Mouse (Mus musculus): ENCODE data around the gene Rgs13. TPM values are rescaled to one million over a fixed set of nuclear protein-coding genes. Genes with fewer than 3 reads are reported as not detected.
"Not testable (repeated sequence)": the region's sequence is repeated elsewhere in the genome, so short reads cannot be mapped to it uniquely, and the experiment has no call there.

The Rgs13 gene
- polyA plus RNA-seq, 1 experiment from 2014 or later: 4.7 TPM

- no peak overlapping the region for H3K4me3 ChIP-seq (ENCODE audit: low read depth, low read length)
- ATAC-seq (ENCODE audit: low FRiP score) (no peak), DNase-seq (ENCODE audit: low spot score, missing footprints) (no peak)
- H3K9me3 ChIP-seq (ENCODE audit: control insufficient read depth, low read length): no peaks in the 10 kb centered on the region
- H3K4me1 ChIP-seq (ENCODE audit: control insufficient read depth, insufficient read depth, low read length): no peaks in the 10 kb centered on the region
- no peaks in the 10 kb centered on the region for H3K27me3 ChIP-seq (ENCODE audit: control insufficient read depth, insufficient read depth, low read length)
- H3K4me2 ChIP-seq: no peak overlapping the region
- no peak overlapping the region for H3K9ac ChIP-seq (ENCODE audit: low read length)
- no peaks in the 10 kb centered on the region for H3K36me3 ChIP-seq (ENCODE audit: control insufficient read depth, insufficient read depth, low read length)
- no peak overlapping the region for H3K27ac ChIP-seq (ENCODE audit: low read depth, low read length)
- 89% methylated on average over 1 of the region's 1 CpGs for WGBS
These were observed 9.4 kb downstream of the Rgs13 start for GRCm38 (mm10) chr1:144167761-144168160.

- H3K27ac ChIP-seq (ENCODE audit: low read depth, low read length): no peak overlapping the region
- 81% methylated on average over 5 of the region's 5 CpGs for WGBS
- no peak for DNase-seq (ENCODE audit: low spot score, missing footprints)
- H3K27me3 ChIP-seq (ENCODE audit: control insufficient read depth, insufficient read depth, low read length): no peaks in the 10 kb centered on the region
- no peaks in the 10 kb centered on the region for H3K36me3 ChIP-seq (ENCODE audit: control insufficient read depth, insufficient read depth, low read length)
- H3K4me3 ChIP-seq (ENCODE audit: low read depth, low read length): no peak overlapping the region
- no peak overlapping the region for H3K4me2 ChIP-seq
- H3K9ac ChIP-seq (ENCODE audit: low read length): no peak overlapping the region
- ATAC-seq (ENCODE audit: low FRiP score): no peak
- no peaks in the 10 kb centered on the region for H3K4me1 ChIP-seq (ENCODE audit: control insufficient read depth, insufficient read depth, low read length)
- no peaks in the 10 kb centered on the region for H3K9me3 ChIP-seq (ENCODE audit: control insufficient read depth, low read length)
These were observed 10.3 kb downstream of the Rgs13 start for GRCm38 (mm10) chr1:144166897-144167296.

GRCm38 (mm10) chr1:144166275-144166674 lies 10.9 kb downstream of the Rgs13 start:
- WGBS: 96% methylated on average over 2 of the region's 2 CpGs
- DNase-seq (ENCODE audit: low spot score, missing footprints): no peak
- Histone ChIP-seq H3K27me3 (ENCODE audit: control insufficient read depth, insufficient read depth, low read length) (no peaks in the 10 kb centered on the region), H3K4me3 (ENCODE audit: low read depth, low read length) (no peak overlapping the region), H3K4me1 (ENCODE audit: control insufficient read depth, insufficient read depth, low read length) (no peaks in the 10 kb centered on the region), H3K9me3 (ENCODE audit: control insufficient read depth, low read length) (no peaks in the 10 kb centered on the region), H3K36me3 (ENCODE audit: control insufficient read depth, insufficient read depth, low read length) (no peaks in the 10 kb centered on the region), H3K27ac (ENCODE audit: low read depth, low read length) (no peak overlapping the region), H3K9ac (ENCODE audit: low read length) (no peak overlapping the region), H3K4me2 (no peak overlapping the region)
- ATAC-seq (ENCODE audit: low FRiP score): no peak

GRCm38 (mm10) chr1:144152526-144152925 lies 24.6 kb downstream of the Rgs13 start:
- no peaks in the 10 kb centered on the region for H3K36me3 ChIP-seq (ENCODE audit: control insufficient read depth, insufficient read depth, low read length)
- H3K4me1 ChIP-seq (ENCODE audit: control insufficient read depth, insufficient read depth, low read length): no peaks in the 10 kb centered on the region
- no peaks in the 10 kb centered on the region for H3K9me3 ChIP-seq (ENCODE audit: control insufficient read depth, low read length)
- no peak overlapping the region for H3K4me3 ChIP-seq (ENCODE audit: low read depth, low read length)
- H3K27ac ChIP-seq (ENCODE audit: low read depth, low read length): no peak overlapping the region
- no peak overlapping the region for H3K4me2 ChIP-seq
- no peaks in the 10 kb centered on the region for H3K27me3 ChIP-seq (ENCODE audit: control insufficient read depth, insufficient read depth, low read length)
- H3K9ac ChIP-seq (ENCODE audit: low read length): no peak overlapping the region
- 74% methylated on average over 1 of the region's 1 CpGs for WGBS
- ATAC-seq (ENCODE audit: low FRiP score) (no peak), DNase-seq (ENCODE audit: low spot score, missing footprints) (no peak)

- H3K27ac ChIP-seq (ENCODE audit: low read depth, low read length): no peak overlapping the region
- no peak for ATAC-seq (ENCODE audit: low FRiP score)
These were observed 25.0 kb downstream of the Rgs13 start for GRCm38 (mm10) chr1:144152184-144152525.

GRCm38 (mm10) chr1:144151401-144152183 lies 25.6 kb downstream of the Rgs13 start:
- H3K4me3 ChIP-seq (ENCODE audit: low read depth, low read length): no peak overlapping the region
- DNase-seq (ENCODE audit: low spot score, missing footprints) (no peak), ATAC-seq (ENCODE audit: low FRiP score) (no peak)
- H3K9ac ChIP-seq (ENCODE audit: low read length): no peak overlapping the region
- H3K27ac ChIP-seq (ENCODE audit: low read depth, low read length): no peak overlapping the region
- no peaks in the 10 kb centered on the region for H3K27me3 ChIP-seq (ENCODE audit: control insufficient read depth, insufficient read depth, low read length)
- H3K9me3 ChIP-seq (ENCODE audit: control insufficient read depth, low read length): no peaks in the 10 kb centered on the region
- no peak overlapping the region for H3K4me2 ChIP-seq
- WGBS: 79% methylated on average over 5 of the region's 5 CpGs
- H3K4me1 ChIP-seq (ENCODE audit: control insufficient read depth, insufficient read depth, low read length): no peaks in the 10 kb centered on the region
- H3K36me3 ChIP-seq (ENCODE audit: control insufficient read depth, insufficient read depth, low read length): no peaks in the 10 kb centered on the region

More at GRCm38 (mm10) chr1:144152184-144152525, 25.0 kb downstream of the Rgs13 start:
- Histone ChIP-seq H3K27me3 (ENCODE audit: control insufficient read depth, insufficient read depth, low read length) (no peaks in the 10 kb centered on the region), H3K9ac (ENCODE audit: low read length) (no peak overlapping the region), H3K4me2 (no peak overlapping the region), H3K4me3 (ENCODE audit: low read depth, low read length) (no peak overlapping the region), H3K4me1 (ENCODE audit: control insufficient read depth, insufficient read depth, low read length) (no peaks in the 10 kb centered on the region), H3K36me3 (ENCODE audit: control insufficient read depth, insufficient read depth, low read length) (no peaks in the 10 kb centered on the region), H3K9me3 (ENCODE audit: control insufficient read depth, low read length) (no peaks in the 10 kb centered on the region)
- 95% methylated on average over 1 of the region's 1 CpGs for WGBS
- DNase-seq (ENCODE audit: low spot score, missing footprints): no peak

GRCm38 (mm10) chr1:144149997-144150396 lies 27.2 kb downstream of the Rgs13 start:
- H3K4me1 ChIP-seq (ENCODE audit: control insufficient read depth, insufficient read depth, low read length): no peaks in the 10 kb centered on the region
- DNase-seq (ENCODE audit: low spot score, missing footprints) (no peak), ATAC-seq (ENCODE audit: low FRiP score) (no peak)
- WGBS: 86% methylated on average over 3 of the region's 3 CpGs
- H3K4me2 ChIP-seq: no peak overlapping the region
- H3K9me3 ChIP-seq (ENCODE audit: control insufficient read depth, low read length): no peaks in the 10 kb centered on the region
- H3K27me3 ChIP-seq (ENCODE audit: control insufficient read depth, insufficient read depth, low read length): no peaks in the 10 kb centered on the region
- no peaks in the 10 kb centered on the region for H3K36me3 ChIP-seq (ENCODE audit: control insufficient read depth, insufficient read depth, low read length)
- no peak overlapping the region for H3K4me3 ChIP-seq (ENCODE audit: low read depth, low read length)
- H3K27ac ChIP-seq (ENCODE audit: low read depth, low read length): no peak overlapping the region
- H3K9ac ChIP-seq (ENCODE audit: low read length): no peak overlapping the region

- H3K4me1 ChIP-seq (ENCODE audit: control insufficient read depth, insufficient read depth, low read length); H3K9ac ChIP-seq (ENCODE audit: low read length); ATAC-seq (ENCODE audit: low FRiP score); H3K9me3 ChIP-seq (ENCODE audit: control insufficient read depth, low read length); H3K36me3 ChIP-seq (ENCODE audit: control insufficient read depth, insufficient read depth, low read length); DNase-seq (ENCODE audit: low spot score, missing footprints); H3K27me3 ChIP-seq (ENCODE audit: control insufficient read depth, insufficient read depth, low read length); H3K27ac ChIP-seq (ENCODE audit: low read depth, low read length); H3K4me3 ChIP-seq (ENCODE audit: low read depth, low read length); H3K4me2 ChIP-seq: not testable (repeated sequence)
- 80% methylated on average over 2 of the region's 2 CpGs for WGBS
These were observed 35.8 kb downstream of the Rgs13 start for GRCm38 (mm10) chr1:144141398-144141797.

- no peak overlapping the region for H3K9ac ChIP-seq (ENCODE audit: low read length)
- ATAC-seq (ENCODE audit: low FRiP score): no peak
These were observed 37.3 kb downstream of the Rgs13 start for GRCm38 (mm10) chr1:144139847-144140246.

More at GRCm38 (mm10) chr1:144139847-144140246, 37.3 kb downstream of the Rgs13 start:
- H3K27ac ChIP-seq (ENCODE audit: low read depth, low read length): no peak overlapping the region
- H3K4me1 ChIP-seq (ENCODE audit: control insufficient read depth, insufficient read depth, low read length): no peaks in the 10 kb centered on the region
- no peak overlapping the region for H3K4me3 ChIP-seq (ENCODE audit: low read depth, low read length)
- no peak overlapping the region for H3K4me2 ChIP-seq
- H3K9me3 ChIP-seq (ENCODE audit: control insufficient read depth, low read length): no peaks in the 10 kb centered on the region
- H3K27me3 ChIP-seq (ENCODE audit: control insufficient read depth, insufficient read depth, low read length): no peaks in the 10 kb centered on the region
- WGBS: 96% methylated on average over 1 of the region's 1 CpGs
- no peak for DNase-seq (ENCODE audit: low spot score, missing footprints)
- H3K36me3 ChIP-seq (ENCODE audit: control insufficient read depth, insufficient read depth, low read length): no peaks in the 10 kb centered on the region

Measured in midbrain, embryonic 11.5 days (tissue).